Mouse (Mus musculus): ENCODE data around the gene BC048403.

Gene BC048403

DNA sequence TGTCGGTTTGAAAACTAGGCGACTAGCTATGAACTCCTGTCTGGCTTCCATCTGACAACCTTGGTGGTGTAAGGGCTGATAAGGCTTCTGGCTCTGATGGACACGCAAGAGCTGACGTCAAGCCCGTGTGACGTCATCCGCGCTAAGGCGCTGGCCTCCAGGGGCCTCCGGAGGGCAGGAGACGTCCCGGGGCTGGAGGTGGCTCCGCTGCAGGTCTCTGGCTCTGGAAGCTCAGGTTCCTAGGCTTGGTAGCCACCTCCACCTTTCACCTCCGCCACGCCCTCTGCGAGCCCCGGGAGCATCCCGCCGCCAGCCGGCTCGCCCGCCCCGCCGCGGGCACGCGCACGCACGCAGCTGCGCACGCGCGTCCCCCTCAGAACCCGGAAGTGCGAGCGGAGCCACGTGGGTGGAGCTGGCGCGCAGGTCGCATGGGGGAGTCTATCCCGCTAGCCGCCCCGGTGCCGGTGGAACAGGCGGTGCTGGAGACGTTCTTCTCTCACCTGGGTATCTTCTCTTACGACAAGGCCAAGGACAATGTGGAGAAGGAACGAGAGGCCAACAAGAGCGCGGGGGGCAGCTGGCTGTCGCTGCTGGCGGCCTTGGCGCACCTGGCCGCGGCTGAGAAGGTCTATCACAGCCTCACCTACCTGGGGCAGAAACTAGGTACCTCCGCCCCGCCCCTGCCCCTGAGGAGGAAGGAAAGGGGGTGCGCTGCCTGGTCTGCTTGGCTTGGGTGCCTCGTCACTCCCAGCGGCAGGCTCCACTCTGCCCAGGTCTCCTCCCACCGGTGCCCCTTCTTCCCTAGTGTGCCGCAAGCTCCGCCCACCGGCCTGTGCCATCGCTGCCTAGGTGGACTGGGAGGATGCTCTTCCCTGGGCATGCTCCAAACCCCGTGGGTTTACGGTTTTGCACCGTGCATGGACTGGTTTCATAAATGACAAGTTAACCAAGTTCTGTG lies at the start of gene BC048403:
BC048403 (plus strand) TSS at position 390 of the 958 bp plus-strand sequence.
- DNase-seq = peak; percentile 88

GRCm38 (mm10) chr10:121692944-121693579 lies 46.7 kb upstream of the BC048403 start:
- DNase-seq = no peak

GRCm38 (mm10) chr10:121694567-121694966 lies 45.2 kb upstream of the BC048403 start:
- no peak for DNase-seq

- peak; percentile 18 for DNase-seq
Measured at GRCm38 (mm10) chr10:121701296-121702248, 38.2 kb upstream of the BC048403 start.

DNA sequence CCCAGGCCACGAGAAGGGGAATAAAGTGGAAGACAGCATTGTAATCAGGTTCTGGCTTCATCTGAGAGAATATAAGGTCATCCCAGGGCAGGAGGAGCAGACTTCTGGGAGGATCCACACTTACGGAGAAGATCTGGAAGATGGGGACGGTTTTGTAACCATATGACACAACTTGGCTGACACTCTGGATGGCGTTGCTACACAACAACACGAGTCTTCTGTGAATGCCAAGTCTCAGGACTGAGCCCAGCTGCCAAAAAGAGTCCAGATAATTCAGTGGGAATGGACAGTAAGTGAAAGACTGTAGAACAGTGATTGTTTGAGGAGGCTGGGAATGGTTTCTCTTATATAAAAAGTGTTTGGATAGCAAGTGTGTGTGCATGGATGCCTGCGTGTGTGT lies 36.1 kb upstream of the BC048403 start:
- no peak for DNase-seq

DNA sequence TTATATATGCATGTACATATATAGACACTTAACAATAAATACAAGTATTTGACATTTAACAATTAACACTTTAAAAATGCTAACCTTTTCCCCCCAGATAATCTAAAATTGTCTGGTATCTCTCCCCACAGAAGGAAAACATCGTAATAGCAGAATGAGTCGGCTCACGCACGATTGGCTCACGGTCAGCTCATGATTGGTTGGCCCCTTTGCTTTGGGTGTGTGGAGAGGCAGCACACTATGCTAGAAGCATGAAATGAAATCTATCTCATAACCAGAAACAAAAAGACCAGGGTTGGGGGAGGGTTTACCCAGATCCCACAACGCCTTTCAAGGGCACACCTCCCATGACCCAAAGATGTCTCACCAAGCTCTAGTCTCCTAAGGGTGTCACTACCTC lies 34.9 kb upstream of the BC048403 start:
- no peak for DNase-seq

DNA sequence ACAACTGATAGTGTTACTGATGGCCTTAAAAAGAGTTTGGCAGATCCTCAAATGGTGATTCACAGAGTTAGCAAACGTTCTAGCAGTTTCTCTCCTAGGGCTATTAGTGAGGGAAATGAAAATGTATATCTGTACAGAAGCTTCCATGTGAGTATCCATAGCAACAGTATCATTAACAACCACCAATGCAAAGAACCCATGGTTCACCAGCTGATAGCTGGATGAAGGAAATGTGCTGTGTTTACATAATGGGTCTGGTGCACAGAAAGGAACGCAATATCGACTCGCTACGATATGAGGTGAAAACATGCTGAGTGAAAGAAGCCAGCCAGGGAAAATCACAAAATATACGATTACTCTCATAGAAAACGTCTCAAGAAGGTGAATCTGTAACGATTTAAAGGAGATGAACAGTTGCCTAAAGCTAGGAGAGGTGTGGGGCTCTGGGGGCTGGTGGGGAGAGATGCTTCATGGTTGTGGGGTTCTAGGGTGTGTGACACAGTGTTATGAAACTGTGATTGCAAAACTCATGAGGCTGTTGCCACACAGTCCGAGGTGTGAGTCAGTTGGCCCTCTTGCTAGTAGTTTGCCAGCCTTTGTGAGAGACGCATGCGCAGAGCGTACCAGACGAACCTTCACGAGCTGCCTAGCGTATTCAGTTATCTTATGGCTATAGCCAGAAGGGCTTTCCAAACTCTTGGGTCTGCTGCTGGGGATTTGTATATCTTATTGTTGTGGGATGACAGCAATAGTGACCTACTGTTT lies 34.2 kb upstream of the BC048403 start:
- DNase-seq = no peak

- no peak for DNase-seq
Measured at GRCm38 (mm10) chr10:121716862-121717261, 22.9 kb upstream of the BC048403 start.

GRCm38 (mm10) chr10:121718896-121719585 lies 20.7 kb upstream of the BC048403 start:
- no peak for DNase-seq

DNA sequence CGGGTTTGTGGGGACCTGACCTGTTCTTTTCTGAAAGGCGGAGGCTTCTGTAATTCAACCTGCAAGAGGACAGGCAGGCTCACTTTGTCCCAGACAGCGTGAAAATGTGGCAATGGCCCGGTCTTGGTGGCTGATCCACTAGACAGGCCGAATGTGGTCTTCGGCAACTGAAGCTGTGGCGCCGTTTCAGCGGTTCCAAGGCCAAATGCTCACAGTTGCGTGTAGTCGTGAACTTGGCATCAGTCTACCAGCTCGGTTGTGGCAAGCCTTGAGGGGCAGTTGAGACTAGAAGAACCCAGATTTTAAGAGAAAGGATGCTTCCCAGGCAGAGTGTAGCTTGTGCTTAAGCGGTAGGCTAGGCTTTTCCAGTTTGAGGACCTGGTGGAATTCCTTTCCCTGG lies 19.0 kb upstream of the BC048403 start:
- no peak for DNase-seq

DNA sequence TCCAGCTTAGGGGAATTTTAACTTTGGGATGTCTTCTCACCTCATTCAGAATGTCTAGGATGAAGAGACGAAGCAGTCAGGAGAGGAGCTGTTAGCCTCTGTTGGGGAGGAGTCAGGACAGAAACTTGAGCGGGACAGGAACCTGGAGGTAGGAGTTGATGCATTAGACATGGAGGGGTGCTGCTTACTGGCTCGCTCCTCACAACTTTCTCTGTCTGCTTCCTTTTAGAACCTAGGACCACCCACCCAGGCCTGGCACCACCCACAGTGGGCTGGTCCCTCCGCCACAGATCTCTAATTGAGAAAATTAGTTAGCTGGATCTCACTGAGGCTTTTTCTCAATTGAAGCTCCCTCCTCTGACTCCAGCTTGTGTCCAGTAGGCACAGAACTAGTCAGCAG lies 13.2 kb upstream of the BC048403 start:
- no peak for DNase-seq

DNA sequence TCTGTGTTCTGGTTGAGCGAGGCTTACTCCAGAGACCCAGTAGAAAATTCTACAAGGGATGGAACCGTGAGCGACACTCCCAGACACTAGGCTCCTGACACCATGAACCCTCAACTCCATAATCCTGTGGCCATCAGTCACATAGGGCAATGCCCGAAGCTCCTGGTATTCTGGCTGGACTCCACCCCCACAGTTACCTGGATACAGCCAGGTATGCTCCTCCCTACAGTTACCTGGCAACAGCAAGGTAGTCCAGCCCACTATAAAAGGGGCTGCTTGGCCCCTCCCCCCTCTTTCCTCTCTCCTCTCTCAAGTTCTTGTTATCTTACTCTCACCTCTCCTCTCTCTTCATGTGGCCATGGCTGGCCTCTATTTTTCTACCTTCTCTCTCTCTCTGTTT lies 12.6 kb upstream of the BC048403 start:
- DNase-seq = no peak

- no peak for DNase-seq
Measured at GRCm38 (mm10) chr10:121728226-121728625, 11.5 kb upstream of the BC048403 start.

GRCm38 (mm10) chr10:121731048-121731725 lies 8.6 kb upstream of the BC048403 start:
- DNase-seq = no peak

DNA sequence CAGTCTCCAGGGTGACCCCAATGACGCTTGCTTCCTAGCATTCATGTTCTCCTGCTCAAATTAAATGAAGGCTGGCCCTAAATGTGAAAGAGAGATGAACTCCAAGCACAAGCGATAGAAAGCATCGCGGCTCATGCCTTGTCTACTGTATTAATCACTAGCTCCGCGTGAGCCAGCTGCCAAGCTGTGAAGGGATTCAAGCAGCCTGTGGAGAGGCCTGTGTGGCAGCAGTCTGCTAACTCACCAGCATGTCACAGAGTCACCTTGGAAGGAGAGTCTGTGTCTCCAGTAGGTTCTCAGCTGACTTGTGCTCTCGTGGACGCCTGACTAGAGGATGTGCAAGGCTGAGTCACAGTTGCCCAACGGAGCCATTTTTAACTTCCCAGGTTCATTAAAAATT lies 7.2 kb upstream of the BC048403 start:
- no peak for DNase-seq

DNA sequence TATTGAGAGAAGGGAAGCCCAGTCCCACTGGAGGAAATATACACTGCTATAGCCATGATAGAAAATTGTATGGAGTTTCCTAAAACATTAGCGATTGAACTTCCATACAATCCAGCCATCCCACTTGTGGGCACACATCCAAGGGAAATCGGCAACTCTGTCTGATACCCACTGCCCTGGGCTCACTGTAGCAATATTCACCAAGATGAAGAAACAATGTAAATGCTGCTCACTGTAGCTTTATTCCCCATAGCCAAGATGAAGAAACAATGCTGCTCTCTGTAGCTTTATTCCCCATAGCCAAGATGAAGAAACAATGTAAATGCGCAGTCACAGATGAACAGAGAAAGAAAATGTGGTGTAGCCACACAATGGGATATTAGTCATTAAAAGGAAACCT lies 2.5 kb upstream of the BC048403 start:
- no peak for DNase-seq

GRCm38 (mm10) chr10:121742336-121742735 lies 2.6 kb downstream of the BC048403 start:
- no peak for DNase-seq

GRCm38 (mm10) chr10:121750175-121750574 lies 10.4 kb downstream of the BC048403 start:
- DNase-seq = no peak

DNA sequence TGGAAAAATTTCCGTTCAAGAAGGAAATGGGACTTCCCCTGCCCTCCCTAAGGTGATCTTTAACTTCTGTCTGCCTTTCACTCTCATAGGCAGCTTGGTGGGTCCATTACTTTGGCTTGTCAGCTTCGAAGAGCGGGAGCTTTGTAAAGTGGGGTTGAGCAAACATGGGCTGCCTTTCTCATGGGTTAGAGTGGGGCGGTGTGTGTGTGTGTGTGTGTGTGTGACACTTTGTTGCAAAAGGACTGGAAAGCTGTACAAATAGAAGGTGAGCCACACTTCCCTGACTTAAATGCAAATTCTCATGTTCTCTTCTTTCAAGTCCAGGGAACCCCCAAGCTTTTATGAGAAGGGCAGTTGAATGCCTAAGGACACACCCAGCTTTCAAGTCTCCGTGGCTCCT lies 14.5 kb downstream of the BC048403 start:
- no peak for DNase-seq

GRCm38 (mm10) chr10:121755822-121756221 lies 16.1 kb downstream of the BC048403 start:
- no peak for DNase-seq

- no peak for DNase-seq
Measured at GRCm38 (mm10) chr10:121756677-121757076, 16.9 kb downstream of the BC048403 start.
